Mouse (Mus musculus) spleen, adult 18-20 months (tissue): ENCODE results near the gene Prss21.

Source experiments
- DNase-seq, 2 experiments: peaks; one replicate each; pipeline ENCODE4 v3.0.0; 2022; ENCODE audit warnings: mixed read lengths in 2 of 2

Gene Prss21

GRCm38 (mm10) chr17:23867756-23868155 is at the start of gene Prss21:
Prss21 (plus strand) TSS chr17:23868056.
- DNase-seq = no peak

DNA sequence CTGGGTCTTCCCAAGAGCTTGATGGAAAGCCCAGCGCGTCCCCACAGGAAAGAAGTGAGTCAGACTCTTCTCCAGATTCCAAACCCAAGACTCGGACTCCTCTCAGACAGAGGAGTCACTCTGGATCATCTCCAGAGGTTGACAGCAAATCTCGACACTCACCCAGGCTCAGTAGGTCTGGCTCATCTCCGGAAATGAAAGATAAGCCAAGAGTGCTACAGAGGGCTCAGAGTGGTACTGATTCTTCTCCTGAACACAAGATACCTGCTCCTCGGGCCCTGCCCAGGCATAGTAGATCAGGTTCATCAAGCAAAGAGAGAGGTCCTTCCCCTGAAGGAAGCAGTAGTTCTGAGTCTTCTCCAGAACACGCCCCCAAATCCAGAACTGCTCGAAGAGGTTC is 49.3 kb upstream of the Prss21 start:
- no peak for DNase-seq

DNA sequence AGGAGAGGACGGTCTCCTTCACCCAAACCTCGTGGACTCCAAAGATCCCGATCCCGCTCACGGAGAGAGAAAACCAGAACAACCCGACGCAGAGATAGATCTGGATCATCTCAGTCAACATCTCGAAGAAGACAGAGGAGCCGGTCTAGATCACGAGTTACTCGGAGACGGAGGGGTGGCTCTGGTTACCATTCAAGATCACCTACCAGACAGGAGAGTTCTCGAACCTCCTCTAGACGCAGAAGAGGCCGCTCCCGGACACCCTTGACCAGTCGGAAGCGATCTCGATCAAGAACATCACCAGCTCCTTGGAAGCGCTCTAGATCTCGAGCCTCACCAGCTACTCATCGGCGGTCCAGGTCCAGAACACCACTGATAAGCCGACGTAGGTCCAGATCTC is 48.6 kb upstream of the Prss21 start:
- DNase-seq = no peak

GRCm38 (mm10) chr17:23820731-23821130 is 47.1 kb upstream of the Prss21 start:
- no peak for DNase-seq

- no peak for DNase-seq
Measured at GRCm38 (mm10) chr17:23822094-23822493, 45.8 kb upstream of the Prss21 start.

GRCm38 (mm10) chr17:23823018-23823417 is 44.8 kb upstream of the Prss21 start:
- DNase-seq = no peak

DNA sequence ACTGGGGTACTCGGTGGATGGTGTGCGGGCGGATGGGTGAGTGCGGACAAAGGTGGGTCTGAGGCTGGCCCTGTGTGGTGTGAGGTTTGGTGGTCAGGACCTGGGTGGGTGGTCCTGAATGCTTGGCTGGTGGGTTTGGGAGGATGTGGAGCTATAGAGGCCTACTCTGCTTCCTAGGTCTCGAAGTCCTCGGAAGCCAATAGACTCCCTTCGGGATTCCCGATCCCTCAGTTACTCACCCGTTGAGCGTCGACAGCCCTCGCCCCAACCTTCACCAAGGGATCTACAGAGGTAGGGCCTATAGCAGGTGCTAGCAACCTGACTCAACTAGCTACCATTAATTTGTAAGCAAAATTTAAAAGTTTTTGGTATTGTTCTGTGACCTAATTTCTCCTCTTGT is 44.2 kb upstream of the Prss21 start:
- DNase-seq = no peak

GRCm38 (mm10) chr17:23825591-23825990 is 42.3 kb upstream of the Prss21 start:
- DNase-seq = no peak

DNA sequence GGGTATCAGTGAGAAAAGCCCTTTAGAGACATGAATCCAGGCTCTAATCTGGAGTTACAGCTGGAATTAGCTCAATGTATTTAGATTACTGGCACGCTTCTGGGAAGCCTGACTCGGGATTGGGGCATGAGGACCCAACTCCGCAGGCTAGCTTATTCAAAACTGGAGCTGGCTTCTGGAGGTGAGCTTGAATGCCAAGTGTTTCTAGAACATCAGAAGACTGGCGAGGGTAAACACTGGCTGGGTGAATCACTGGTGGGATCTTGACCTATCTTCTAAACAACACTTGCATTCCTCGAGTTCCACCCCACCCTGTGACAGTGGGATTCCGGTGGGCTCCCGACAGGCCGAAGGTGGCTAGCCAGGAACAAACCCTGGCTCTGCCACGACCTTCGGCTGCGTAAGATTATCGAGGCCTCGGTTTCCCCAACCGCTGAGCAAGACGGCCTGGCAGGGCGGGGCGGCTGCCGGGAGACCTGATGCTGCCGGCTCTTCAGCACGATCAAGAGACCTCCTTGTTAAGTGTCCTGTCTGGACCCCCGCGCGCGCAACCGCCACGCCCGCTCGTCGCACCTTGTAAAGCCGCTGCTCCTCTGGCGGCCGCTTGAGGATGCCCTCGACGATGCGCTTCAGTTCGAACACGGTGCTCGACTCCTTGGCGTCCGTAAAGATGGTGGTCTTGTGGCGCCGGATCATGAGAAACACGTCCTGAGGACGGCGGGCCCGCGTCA is 39.4 kb upstream of the Prss21 start:
- DNase-seq = peak; percentile 59 to 61

- peak; percentile 73 for DNase-seq
Measured at GRCm38 (mm10) chr17:23829064-23829619, 38.7 kb upstream of the Prss21 start, which contains the start of gene Elob. Elob (minus strand) TSS chr17:23829136.

DNA sequence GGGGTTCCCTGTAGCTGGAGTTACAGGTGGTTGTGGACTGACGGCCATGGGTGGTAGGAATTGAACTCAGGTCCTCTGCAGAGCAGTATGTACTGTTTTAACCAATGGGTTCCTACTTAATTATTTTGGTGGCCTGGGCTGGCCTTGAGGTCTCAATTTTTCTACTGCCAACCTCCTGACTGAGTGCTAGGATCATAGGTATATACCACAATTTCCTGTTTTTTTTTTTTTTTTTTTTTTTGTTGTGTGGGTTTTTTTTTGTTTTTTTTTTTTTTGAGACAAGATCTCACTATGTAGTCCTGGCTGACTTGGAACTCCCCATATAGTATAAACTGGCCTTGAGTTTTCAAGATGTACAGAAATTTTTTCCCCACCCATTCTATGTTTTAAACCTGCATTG is 36.7 kb upstream of the Prss21 start:
- DNase-seq = no peak

DNA sequence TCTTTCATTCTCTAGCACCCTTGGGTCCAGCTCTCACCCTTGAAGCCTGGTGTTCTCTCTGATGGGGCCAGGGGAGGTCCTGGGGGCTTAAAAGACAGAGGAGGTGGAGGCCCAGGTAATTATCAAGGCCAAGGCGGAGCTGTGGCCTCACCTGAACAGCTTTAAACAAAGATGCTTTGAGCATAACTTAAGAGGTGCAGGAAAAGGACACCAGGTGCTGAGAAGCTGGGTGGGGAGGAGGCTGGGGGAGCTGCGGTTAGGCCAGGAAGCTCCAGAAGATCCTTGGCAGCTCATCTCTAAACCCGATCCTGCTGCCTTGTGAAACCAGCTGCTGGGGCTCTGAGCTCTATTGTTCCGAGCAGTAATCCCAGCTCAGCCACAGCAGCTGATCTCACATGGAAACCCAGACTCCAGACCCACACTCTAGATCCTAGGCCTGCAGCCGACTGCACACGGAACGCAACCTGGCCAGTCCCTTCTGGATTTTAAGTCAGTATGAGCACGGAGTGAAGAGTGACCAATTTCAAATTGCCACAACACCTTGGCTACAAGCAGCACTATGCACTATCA is 31.8 kb upstream of the Prss21 start, which contains the start of gene Prss33:
Gene Prss33 (minus strand): TSS at position 51 of the 570 bp plus-strand sequence.
- no peak for DNase-seq

DNA sequence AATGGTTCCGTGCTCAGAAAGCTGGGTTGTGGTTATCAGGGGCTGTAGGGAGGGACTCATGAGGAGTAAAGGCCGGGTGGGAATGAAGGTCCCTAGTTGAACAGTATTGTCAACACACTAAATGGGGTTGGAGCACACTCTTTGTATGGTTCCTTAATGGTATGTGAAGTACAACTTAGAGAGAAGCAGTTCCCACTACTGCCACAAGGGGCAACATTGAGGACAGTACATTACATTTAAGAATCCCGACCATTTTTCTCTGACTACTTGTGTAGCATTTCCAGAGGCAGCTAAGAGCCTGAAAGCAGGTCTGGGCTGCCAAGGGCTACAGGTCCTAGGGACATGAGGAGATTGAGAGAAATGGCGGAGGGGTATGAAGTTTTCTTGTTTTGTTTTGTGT is 26.7 kb upstream of the Prss21 start:
- DNase-seq = peak in 1 of 2 experiments; percentile 72

DNA sequence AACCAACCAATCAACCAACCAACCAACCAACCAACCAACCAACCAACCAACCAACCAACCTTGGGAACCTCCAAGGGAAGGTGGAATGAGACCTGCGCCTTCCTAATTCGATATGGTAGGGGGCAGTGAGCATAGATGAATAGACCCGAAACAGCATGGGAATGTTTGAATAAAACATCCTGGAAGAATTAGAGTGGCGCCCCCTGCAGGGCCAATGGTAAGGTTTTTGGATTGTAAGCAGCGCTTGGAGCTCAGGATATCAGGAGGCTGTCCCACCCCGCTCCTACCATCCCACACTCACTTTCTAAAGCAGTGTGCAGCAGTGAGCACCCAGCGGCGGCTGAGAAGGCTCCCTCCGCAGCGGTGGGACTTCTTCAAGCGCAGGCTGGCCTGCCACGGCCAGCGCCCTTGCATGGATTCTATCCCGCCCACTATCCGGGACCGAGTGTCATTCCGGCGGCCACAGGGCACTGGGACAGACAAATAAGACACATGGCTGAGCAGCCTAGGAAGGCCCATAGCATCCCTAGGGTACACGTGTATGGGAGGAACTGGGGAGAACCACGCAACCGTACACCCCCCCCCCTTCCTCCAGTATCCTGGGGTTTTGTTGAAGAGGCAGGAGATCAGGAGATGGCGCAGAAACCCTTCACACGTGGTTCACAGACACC is 24.6 kb upstream of the Prss21 start:
- peak in 1 of 2 experiments; percentile 27 for DNase-seq

DNA sequence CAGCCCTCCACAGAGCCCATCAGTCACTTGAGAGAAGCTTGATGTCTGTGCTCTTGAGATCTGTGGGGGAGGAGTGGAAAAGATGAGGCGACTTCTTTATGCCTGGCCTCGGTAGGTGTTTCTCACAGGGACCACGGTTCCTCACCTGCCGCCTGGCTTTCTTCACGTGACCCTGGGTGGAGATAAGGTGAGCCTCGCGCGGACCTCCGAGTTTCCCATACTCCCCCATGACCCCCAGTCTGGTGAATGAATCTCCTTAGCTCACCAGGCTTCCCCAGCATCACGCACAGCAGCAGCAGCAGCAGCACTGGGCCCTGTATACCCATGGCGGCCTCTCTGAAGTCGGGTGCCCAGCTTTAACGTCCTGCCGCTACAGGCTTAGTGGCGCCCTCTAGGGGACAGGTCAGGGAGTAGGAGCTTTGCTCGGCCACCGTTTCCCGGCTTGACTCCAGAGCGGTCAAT is 24.0 kb upstream of the Prss21 start, which contains the start of the genes Prss32 and Prss41:
Gene Prss32 (plus strand): TSS at position 44 of the 462 bp plus-strand sequence.
Gene Prss41 (minus strand): TSS at position 361 of the 462 bp plus-strand sequence.
- DNase-seq = peak in 1 of 2 experiments; percentile 61

DNA sequence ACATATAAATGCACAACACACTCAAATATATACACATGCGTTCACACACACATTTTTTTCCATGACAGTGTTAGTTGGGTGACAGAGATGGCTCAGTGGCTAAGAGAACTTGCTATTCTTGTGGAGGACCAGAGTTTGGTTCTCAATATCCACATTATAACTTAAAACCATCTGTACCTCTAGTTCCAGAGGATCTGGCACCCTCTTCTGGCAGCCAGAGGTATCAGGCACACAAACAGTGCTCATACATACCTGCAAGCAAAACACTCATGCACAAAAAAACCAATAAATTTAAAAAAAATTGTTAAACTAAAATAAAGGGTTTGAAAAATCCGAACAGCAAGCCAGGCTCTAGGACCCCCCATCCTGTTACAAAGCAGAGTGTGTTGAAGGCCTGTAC is 17.8 kb upstream of the Prss21 start:
- no peak for DNase-seq

DNA sequence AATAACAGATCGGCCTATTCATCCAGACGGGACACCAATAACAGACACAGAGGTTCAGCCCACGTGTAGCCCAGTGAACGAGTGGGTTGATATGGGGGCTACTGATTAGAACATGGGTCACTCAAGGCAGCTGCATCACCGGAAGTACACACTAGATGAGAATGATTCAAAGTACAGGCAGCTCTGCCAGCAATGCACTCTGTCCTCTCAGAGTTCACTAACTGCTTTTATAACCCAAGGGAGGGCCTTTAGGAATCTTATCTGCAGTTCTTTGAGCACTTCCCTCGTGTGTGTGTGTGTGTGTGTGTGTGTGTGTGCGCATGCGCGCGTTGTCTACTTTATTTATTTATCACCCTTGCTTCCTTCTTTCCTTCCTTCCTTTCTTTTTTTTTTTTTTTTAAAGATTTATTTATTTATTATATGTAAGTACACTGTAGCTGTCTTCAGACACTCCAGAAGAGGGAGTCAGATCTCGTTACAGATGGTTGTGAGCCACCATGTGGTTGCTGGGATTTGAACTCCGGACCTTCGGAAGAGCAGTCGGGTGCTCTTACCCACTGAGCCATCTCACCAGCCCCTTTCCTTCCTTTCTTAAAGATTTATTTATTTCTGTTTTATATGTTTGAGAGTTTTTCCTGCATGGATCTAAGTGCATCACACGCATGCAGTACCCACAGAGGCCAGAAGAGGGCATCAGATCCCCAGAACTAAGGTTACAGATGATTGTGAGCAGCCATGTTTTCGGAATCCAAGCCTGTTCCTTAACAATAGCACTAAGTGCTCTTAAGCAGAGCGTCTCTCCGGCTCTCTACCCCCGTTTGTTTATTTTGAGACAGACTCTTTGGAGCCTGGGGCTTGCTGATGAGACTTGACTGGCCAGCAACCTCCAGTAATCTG is 16.8 kb upstream of the Prss21 start:
- peak in 1 of 2 experiments; percentile 54 for DNase-seq

DNA sequence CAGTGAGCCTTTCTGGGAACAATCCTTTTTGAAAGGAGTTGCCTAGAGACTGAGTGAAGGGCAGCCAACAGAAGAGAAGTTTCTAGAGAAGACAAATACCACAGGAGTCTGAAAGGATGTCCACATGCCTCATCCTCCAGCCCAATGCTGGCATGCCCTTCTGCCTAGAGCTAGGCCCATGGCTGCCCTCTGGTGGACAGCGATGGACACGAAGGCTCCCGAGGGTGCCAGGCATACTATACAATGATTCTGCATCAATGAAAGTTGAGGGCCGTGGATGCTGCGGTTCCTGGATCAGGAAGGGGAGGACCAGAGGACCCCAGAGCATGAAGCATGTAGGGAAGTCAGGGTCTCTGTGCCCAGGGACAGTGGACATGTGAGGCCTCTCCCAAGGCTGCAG is 14.6 kb upstream of the Prss21 start:
- DNase-seq = peak; percentile 25 to 57

- no peak for DNase-seq
Measured at GRCm38 (mm10) chr17:23854229-23854765, 13.6 kb upstream of the Prss21 start.

DNA sequence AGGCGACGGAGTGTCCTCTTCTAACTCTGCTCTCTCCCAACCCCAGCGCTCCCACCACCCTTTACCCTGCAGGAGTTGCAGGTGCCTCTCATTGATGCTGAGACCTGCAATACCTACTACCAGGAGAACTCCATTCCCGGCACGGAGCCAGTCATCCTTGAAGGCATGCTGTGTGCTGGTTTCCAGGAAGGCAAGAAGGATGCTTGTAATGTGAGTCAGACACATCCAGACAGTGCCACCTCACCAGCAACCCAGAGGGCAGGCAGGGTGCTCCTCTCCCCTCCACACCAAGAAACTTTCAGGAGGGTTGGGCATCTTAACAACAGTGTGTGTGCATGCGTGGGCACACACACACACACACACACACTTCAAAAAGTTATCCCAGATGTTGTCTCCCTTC is 10.7 kb upstream of the Prss21 start:
- no peak for DNase-seq

DNA sequence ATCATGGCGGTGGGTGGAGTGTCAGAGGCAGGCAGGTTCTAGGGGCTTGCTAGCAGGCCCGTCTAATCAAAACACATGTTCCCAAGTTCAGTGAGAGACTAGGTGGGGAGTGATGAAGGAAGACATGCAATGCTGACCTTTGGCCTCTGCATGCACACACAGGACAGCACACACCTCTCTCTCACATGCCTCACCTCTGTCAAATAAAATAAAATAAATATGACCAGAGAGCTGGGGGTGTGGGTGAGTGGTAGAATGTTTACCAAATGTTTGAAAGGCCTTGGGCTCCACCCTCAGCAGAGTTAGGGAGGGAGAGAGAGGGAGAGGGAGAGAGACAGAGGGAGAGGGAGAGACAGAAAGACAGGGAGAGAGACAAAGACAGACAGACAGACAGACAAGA is 9.9 kb upstream of the Prss21 start:
- no peak for DNase-seq

DNA sequence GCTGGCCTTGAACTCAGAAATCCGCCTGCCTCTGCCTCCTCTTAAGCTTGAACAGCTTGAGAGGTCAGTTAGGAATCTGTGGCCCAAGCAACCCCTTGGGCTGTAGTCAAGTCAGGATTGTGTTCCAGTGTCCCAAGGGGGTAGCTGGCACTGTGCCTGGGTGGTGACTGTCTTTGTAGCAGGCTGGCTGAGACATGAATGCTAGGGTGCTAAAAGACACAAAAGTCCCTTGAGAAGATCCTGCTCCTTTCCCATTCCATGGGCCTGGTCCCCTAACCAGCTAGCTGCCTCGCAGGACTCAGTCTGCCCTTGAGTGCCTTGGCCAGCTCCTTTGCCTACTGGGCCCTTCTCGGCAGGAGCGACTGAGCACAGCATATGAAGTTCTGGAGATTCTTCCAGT is 4.9 kb upstream of the Prss21 start:
- no peak for DNase-seq
